Mouse (Mus musculus) spleen, postnatal 4 days (tissue): ENCODE measurements around the gene Ddhd1.

Experiments
- DNase-seq, 2 experiments: peaks; one replicate each; pipeline ENCODE4 v3.0.0; 2022; ENCODE audit warnings: low spot score in 2 of 2

The Ddhd1 gene

GRCm38 (mm10) chr14:45657641-45658611 is at the start of gene Ddhd1:
TSS of gene Ddhd1 (minus strand) at chr14:45658143.
- DNase-seq: peak; percentile 88 to 94

GRCm38 (mm10) chr14:45707176-45707910 is 49.4 kb upstream of the Ddhd1 start:
- DNase-seq: no peak

GRCm38 (mm10) chr14:45700031-45700572 is 42.2 kb upstream of the Ddhd1 start:
- no peak for DNase-seq

GRCm38 (mm10) chr14:45698867-45699266 is 40.9 kb upstream of the Ddhd1 start:
- no peak for DNase-seq

GRCm38 (mm10) chr14:45696098-45696497 is 38.2 kb upstream of the Ddhd1 start:
- no peak for DNase-seq

GRCm38 (mm10) chr14:45693891-45694290 is 35.9 kb upstream of the Ddhd1 start:
- no peak for DNase-seq

GRCm38 (mm10) chr14:45690520-45691246 is 32.7 kb upstream of the Ddhd1 start:
- peak; percentile 25 to 65 for DNase-seq

- no peak for DNase-seq
These were observed 27.4 kb upstream of the Ddhd1 start for GRCm38 (mm10) chr14:45685313-45685712.

GRCm38 (mm10) chr14:45676722-45677121 is 18.8 kb upstream of the Ddhd1 start:
- DNase-seq: no peak

- DNase-seq: no peak
These were observed 10.4 kb upstream of the Ddhd1 start for GRCm38 (mm10) chr14:45668325-45668724.

GRCm38 (mm10) chr14:45667231-45667630 is 9.3 kb upstream of the Ddhd1 start:
- DNase-seq: no peak

- no peak for DNase-seq
These were observed 3.6 kb upstream of the Ddhd1 start for GRCm38 (mm10) chr14:45661575-45661974.

GRCm38 (mm10) chr14:45660315-45660714 is 2.4 kb upstream of the Ddhd1 start:
- DNase-seq: no peak

GRCm38 (mm10) chr14:45656831-45657640 is 907 bp downstream of the Ddhd1 start:
- peak; percentile 61 to 83 for DNase-seq

GRCm38 (mm10) chr14:45654876-45655416 is 3.0 kb downstream of the Ddhd1 start:
- DNase-seq: no peak

- DNase-seq: peak in 1 of 2 experiments; percentile 54
These were observed 4.2 kb downstream of the Ddhd1 start for GRCm38 (mm10) chr14:45653756-45654155.

GRCm38 (mm10) chr14:45648999-45649818 is 8.7 kb downstream of the Ddhd1 start:
- no peak for DNase-seq

GRCm38 (mm10) chr14:45648144-45648543 is 9.8 kb downstream of the Ddhd1 start:
- no peak for DNase-seq

- DNase-seq: no peak
These were observed 10.3 kb downstream of the Ddhd1 start for GRCm38 (mm10) chr14:45647632-45648031.

GRCm38 (mm10) chr14:45647175-45647574 is 10.8 kb downstream of the Ddhd1 start:
- DNase-seq: no peak
